Mouse (Mus musculus) liver, adult 2 months (tissue): ENCODE measurements at regions not wholly inside any gene's neighbourhood (a gene's known extent, or its start where the extent isn't known, plus 50 kb on each side); places are given as distances from the start of the nearest gene placed in this dataset.

ENCODE experiments used
- CTCF ChIP-seq: fragments of 200-500 bp; IDR thresholded peaks from 2 replicates; pipeline ENCODE4 v1.5.1; 2011; ENCODE audit warnings: low read depth, low read length, control low read depth
- POLR2A ChIP-seq: fragments of 200-500 bp; IDR thresholded peaks from 2 replicates; pipeline ENCODE4 v1.6.1; 2011; ENCODE audit warnings: low read length, control low read depth; ENCODE audit not compliant: insufficient read depth; ENCODE audit errors: extremely low read depth

DNA sequence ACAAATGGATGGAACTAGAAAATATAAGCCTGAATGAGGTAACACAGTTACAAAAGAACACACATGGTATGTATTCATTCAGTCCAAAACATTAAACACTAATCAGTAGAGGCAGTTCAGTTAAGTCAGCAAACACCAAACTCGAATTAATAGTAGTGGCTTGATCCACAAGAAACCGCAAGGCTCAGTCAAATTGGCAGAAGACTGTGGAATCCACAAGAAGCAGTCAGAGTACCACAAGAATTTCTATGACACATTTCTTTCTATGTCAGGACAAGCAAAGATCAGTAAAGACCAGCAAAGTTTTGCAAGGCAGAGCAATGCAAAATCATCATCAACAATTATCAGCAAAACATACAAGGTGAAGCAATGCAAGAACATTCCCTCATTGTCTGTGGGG lies 1373.9 kb upstream of the Zeb2 start:
- no peak for TF ChIP-seq CTCF
- TF ChIP-seq POLR2A = no peak
